Mouse (Mus musculus) thymus, postnatal 14 days (tissue): Measurements from ENCODE around the gene 1700018F24Rik.
A peak's percentile ranks its signal among the peaks of the same experiment; 100 is the strongest.

Experiments
- DNase-seq: peaks from one replicate; pipeline ENCODE4 v3.0.0; 2021

1700018F24Rik gene

GRCm38 (mm10) chr5:145083632-145084451 is 41.1 kb downstream of the 1700018F24Rik start, which contains the start of the genes Arpc1a and Kpna7:
Gene Arpc1a (plus strand): TSS chr5:145083830.
Gene Kpna7 (minus strand): TSS chr5:145084030.
- peak; percentile 96 for DNase-seq

GRCm38 (mm10) chr5:145084822-145085221 is 42.0 kb downstream of the 1700018F24Rik start:
- DNase-seq: no peak

- DNase-seq: no peak
Observed at GRCm38 (mm10) chr5:145088186-145088585, 45.4 kb downstream of the 1700018F24Rik start.

- DNase-seq: no peak
Observed at GRCm38 (mm10) chr5:145089878-145090277, 47.1 kb downstream of the 1700018F24Rik start.
